Mouse (Mus musculus): ENCODE measurements around the gene Pxn. TPM values are rescaled to one million over a fixed set of nuclear protein-coding genes. Genes with fewer than 3 reads are reported as not detected.

Pxn gene
- polyA plus RNA-seq, 1 experiment from 2014 or later, result 44.2 TPM

DNA sequence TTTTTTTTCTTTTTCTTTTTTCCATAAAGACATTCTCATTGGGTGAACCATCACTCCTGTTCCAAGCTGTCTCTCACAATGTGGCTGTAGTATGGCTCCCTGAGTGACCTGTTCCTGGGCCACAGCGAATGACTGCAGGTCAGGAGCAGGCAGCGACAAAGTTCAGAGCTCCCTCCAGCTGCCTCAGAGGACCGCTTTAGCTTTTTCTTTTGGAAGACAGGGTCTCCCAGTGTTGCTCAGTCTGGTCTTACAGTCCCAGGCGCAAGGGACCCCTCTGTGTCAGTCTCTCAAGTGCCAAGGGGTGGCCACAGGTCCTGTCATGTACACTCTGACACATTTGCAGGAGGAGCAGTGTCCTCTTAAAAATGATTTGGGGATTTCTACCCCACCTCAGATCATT, 16.1 kb downstream of the Pxn start:
- Histone ChIP-seq H3K36me3 (0 out of 2 replicates have a peak, but pooled peaks cover 7% of the 10 kb centered on the region), H3K9ac (0 out of 2 replicates have a peak overlapping the region, but pooled peaks have one; percentile 27), H3K9me3 (no peaks in the 10 kb centered on the region), H3K27ac (peak overlapping the region; percentile 71), H3K27me3 (no peaks in the 10 kb centered on the region), H3K4me2 (no peak overlapping the region), H3K4me1 (peaks cover 62% of the 10 kb centered on the region), H3K4me3 (no peak overlapping the region)
- ATAC-seq (ENCODE audit: insufficient number of reproducible peaks, insufficient read depth, low FRiP score, low TSS enrichment, low read depth), result no peak
- 55% methylated on average over 4 of the region's 4 CpGs for WGBS

- ATAC-seq (ENCODE audit: insufficient number of reproducible peaks, insufficient read depth, low FRiP score, low TSS enrichment, low read depth), result no peak
- Histone ChIP-seq H3K4me3 (no peak overlapping the region), H3K27ac (peak overlapping the region; percentile 71), H3K9me3 (no peaks in the 10 kb centered on the region), H3K36me3 (0 out of 2 replicates have a peak, but pooled peaks cover 5% of the 10 kb centered on the region), H3K4me1 (peaks cover 63% of the 10 kb centered on the region), H3K9ac (no peak overlapping the region), H3K4me2 (no peak overlapping the region), H3K27me3 (no peaks in the 10 kb centered on the region)
- WGBS, result 67% methylated on average over 15 of the region's 15 CpGs
Observed at GRCm38 (mm10) chr5:115522981-115523499, 16.6 kb downstream of the Pxn start.

- Histone ChIP-seq H3K9me3 (no peaks in the 10 kb centered on the region), H3K4me2 (peak overlapping the region; percentile 53), H3K9ac (peak overlapping the region; percentile 41), H3K27ac (peak overlapping the region; percentile 71; the same call in 1 of the 2 replicates), H3K4me1 (peaks cover 66% of the 10 kb centered on the region), H3K36me3 (0 out of 2 replicates have a peak, but pooled peaks cover 7% of the 10 kb centered on the region), H3K4me3 (peak overlapping the region; percentile 10; the same call in 1 of the 2 replicates), H3K27me3 (no peaks in the 10 kb centered on the region)
- WGBS, result 4% methylated on average over 15 of the region's 15 CpGs
- no peak for ATAC-seq (ENCODE audit: insufficient number of reproducible peaks, insufficient read depth, low FRiP score, low TSS enrichment, low read depth)
Observed at GRCm38 (mm10) chr5:115523971-115524370, 17.5 kb downstream of the Pxn start.

DNA sequence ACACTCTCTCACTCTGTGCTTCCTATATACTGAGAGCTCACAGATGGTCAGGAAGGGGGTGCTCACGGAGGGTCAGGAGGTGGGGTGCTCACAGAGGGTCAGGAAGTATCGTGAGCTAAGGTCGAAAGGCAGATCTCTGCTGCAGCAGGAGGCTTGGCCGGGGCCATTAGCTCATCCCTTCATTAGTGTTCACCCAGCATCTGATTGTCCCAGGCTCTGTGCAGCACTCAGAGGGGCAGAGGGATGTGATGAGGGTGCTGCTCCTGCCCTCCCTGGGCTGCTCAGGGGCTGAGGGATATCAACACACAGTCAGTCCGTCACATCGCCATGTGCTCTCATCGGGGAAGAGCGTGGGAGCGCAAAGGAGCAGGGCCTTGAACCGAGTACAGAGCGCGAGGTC, 18.0 kb downstream of the Pxn start:
- Histone ChIP-seq H3K27me3 (no peaks in the 10 kb centered on the region), H3K4me1 (peaks cover 70% of the 10 kb centered on the region), H3K27ac (peak overlapping the region; percentile 71; the same call in 1 of the 2 replicates), H3K36me3 (0 out of 2 replicates have a peak, but pooled peaks cover 3% of the 10 kb centered on the region), H3K4me2 (peak overlapping the region; percentile 53), H3K4me3 (no peak overlapping the region), H3K9me3 (no peaks in the 10 kb centered on the region), H3K9ac (peak overlapping the region; percentile 41)
- ATAC-seq (ENCODE audit: insufficient number of reproducible peaks, insufficient read depth, low FRiP score, low TSS enrichment, low read depth), result no peak
- WGBS, result 50% methylated on average over 12 of the region's 12 CpGs

DNA sequence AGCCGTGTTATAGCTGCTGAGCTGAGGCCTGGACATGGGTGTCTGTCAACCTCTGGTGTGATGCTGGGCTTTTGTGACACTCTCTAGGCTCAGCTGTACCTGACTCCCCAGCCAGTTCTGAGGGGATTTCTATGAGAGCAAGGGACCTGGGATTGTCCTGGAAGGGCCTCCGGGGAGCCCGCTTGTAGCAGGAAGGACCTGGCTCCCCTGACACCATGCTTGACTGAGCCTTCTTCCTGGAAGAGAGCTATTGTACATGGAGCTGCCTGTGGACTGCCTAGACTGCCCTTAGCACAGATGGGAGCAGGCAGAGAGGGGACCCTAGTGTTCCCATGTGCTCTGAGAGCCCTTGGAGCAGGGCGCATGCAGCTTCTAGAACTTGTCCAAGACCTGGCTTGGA, 18.9 kb downstream of the Pxn start:
- no peak overlapping the region for H3K9ac ChIP-seq
- 85% methylated on average over 4 of the region's 4 CpGs for WGBS
- H3K27ac ChIP-seq, result peak overlapping the region; percentile 49; the same call in 1 of the 2 replicates
- H3K4me1 ChIP-seq, result peaks cover 77% of the 10 kb centered on the region
- H3K36me3 ChIP-seq, result 0 out of 2 replicates have a peak, but pooled peaks cover 3% of the 10 kb centered on the region
- no peak for ATAC-seq (ENCODE audit: insufficient number of reproducible peaks, insufficient read depth, low FRiP score, low TSS enrichment, low read depth)
- H3K27me3 ChIP-seq, result no peaks in the 10 kb centered on the region
- no peak overlapping the region for H3K4me3 ChIP-seq
- no peak overlapping the region for H3K4me2 ChIP-seq
- no peaks in the 10 kb centered on the region for H3K9me3 ChIP-seq

GRCm38 (mm10) chr5:115525943-115526342, 19.5 kb downstream of the Pxn start:
- H3K4me1 ChIP-seq, result peaks cover 79% of the 10 kb centered on the region
- WGBS, result 64% methylated on average over 9 of the region's 9 CpGs
- H3K27ac ChIP-seq, result peak overlapping the region; percentile 49; the same call in 1 of the 2 replicates
- no peaks in the 10 kb centered on the region for H3K27me3 ChIP-seq
- no peak for ATAC-seq (ENCODE audit: insufficient number of reproducible peaks, insufficient read depth, low FRiP score, low TSS enrichment, low read depth)
- 0 out of 2 replicates have a peak overlapping the region, but pooled peaks have one; percentile 40 for H3K9ac ChIP-seq
- H3K4me2 ChIP-seq, result 0 out of 2 replicates have a peak overlapping the region, but pooled peaks have one; percentile 3
- 0 out of 2 replicates have a peak, but pooled peaks cover 3% of the 10 kb centered on the region for H3K36me3 ChIP-seq
- no peaks in the 10 kb centered on the region for H3K9me3 ChIP-seq
- H3K4me3 ChIP-seq, result no peak overlapping the region

DNA sequence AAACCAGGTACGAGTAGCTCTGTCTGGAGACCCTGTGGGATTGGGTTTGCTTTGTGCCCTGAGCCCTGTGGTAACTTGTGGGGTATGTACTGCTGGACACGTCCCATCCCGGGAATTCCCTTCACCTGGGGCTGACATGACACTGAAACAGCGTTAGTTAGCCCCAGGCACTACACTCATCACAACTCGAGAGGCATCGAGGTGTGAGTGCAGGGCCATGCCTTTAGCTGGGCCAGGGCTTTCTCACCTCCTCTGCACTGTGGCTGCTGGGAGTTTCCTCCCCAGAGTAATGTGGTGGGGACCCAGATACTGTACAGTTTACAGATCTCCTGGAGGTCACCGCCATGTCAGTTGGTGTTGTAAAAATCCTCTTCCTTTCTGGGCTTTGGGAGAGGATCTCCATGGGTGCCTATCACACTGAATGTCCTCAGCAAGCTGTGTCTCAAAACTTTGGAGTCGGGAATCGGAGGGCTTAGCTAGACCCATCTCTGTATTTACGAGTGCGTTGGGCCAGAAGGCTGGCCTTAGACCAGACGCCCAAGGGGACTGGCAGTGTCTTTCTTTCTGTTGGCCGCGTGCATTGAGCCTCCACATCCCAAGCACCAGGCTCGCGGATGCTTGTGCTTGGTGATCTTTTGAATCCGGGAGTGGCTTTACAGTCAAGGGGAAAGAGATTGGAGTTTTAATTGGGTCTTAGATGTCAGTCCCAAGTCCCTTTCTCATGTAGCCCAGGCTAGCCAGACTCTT, 20.2 kb downstream of the Pxn start:
- H3K4me2 ChIP-seq, result no peak overlapping the region
- no peak for ATAC-seq (ENCODE audit: insufficient number of reproducible peaks, insufficient read depth, low FRiP score, low TSS enrichment, low read depth)
- peak overlapping the region; percentile 49; the same call in 1 of the 2 replicates for H3K27ac ChIP-seq
- H3K9me3 ChIP-seq, result no peaks in the 10 kb centered on the region
- 81% methylated on average over 17 of the region's 17 CpGs for whole genome bisulfite sequencing
- H3K9ac ChIP-seq, result 0 out of 2 replicates have a peak overlapping the region, but pooled peaks have one; percentile 40
- H3K36me3 ChIP-seq, result 0 out of 2 replicates have a peak, but pooled peaks cover 3% of the 10 kb centered on the region
- no peaks in the 10 kb centered on the region for H3K27me3 ChIP-seq
- H3K4me1 ChIP-seq, result peaks cover 82% of the 10 kb centered on the region
- no peak overlapping the region for H3K4me3 ChIP-seq

DNA sequence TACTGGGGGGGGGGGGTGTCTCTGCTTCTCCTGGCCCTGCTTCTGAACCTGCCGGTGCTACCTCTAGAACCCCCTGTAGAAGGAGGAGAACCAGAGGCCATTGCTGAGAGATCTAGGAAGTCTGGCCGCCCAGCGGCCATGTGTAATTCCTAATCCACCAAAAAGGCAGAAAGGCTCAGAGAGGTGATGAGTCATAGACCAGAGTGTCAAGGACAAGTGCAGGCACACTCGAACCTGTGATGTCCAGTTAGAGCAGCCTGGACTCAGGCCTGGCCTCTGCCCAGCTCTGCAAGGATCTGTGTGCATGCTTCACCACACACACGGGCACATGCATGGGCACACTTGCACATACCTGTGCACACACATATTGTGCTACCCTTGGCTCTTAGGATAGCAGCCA, 21.7 kb downstream of the Pxn start:
- no peak overlapping the region for H3K27ac ChIP-seq
- ATAC-seq (ENCODE audit: insufficient number of reproducible peaks, insufficient read depth, low FRiP score, low TSS enrichment, low read depth), result no peak
- 83% methylated on average over 5 of the region's 5 CpGs for WGBS

DNA sequence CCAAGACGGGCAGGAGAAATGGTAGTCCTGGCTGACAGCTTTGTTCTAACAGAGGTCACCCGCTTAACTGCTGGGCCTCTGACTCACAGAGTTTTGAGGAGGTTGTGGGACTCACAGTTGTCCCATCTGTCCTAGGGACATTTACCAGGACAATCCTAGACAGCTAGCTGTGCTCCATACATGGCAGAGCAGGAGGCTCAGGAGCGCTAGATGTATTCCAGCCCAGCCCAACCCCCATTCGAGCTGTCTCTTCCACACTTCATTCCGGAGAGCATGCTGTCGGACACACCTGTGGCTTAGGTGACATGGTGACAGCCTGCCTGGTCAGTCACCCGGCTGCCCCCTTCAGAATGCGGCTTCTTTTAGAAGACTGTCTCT, 22.9 kb downstream of the Pxn start:
- Histone ChIP-seq H3K4me3 (no peak overlapping the region), H3K9ac (peak overlapping the region; percentile 51; the same call in 1 of the 2 replicates), H3K9me3 (no peaks in the 10 kb centered on the region), H3K27me3 (no peaks in the 10 kb centered on the region), H3K4me2 (no peak overlapping the region), H3K27ac (peak overlapping the region; percentile 58; the same call in 1 of the 2 replicates), H3K4me1 (peaks cover 81% of the 10 kb centered on the region), H3K36me3 (0 out of 2 replicates have a peak, but pooled peaks cover 3% of the 10 kb centered on the region)
- 63% methylated on average over 8 of the region's 8 CpGs for WGBS
- ATAC-seq (ENCODE audit: insufficient number of reproducible peaks, insufficient read depth, low FRiP score, low TSS enrichment, low read depth), result no peak

More for the DNA sequence above, 21.7 kb downstream of the Pxn start:
- no peak overlapping the region for H3K9ac ChIP-seq
- no peak overlapping the region for H3K4me3 ChIP-seq
- H3K4me1 ChIP-seq, result peaks cover 81% of the 10 kb centered on the region
- 0 out of 2 replicates have a peak, but pooled peaks cover 3% of the 10 kb centered on the region for H3K36me3 ChIP-seq
- no peak overlapping the region for H3K4me2 ChIP-seq
- no peaks in the 10 kb centered on the region for H3K27me3 ChIP-seq
- H3K9me3 ChIP-seq, result no peaks in the 10 kb centered on the region

- no peak for ATAC-seq (ENCODE audit: insufficient number of reproducible peaks, insufficient read depth, low FRiP score, low TSS enrichment, low read depth)
- 64% methylated on average over 7 of the region's 7 CpGs for WGBS
- peaks cover 81% of the 10 kb centered on the region for H3K4me1 ChIP-seq
- H3K4me2 ChIP-seq, result no peak overlapping the region
- peak overlapping the region; percentile 51; the same call in 1 of the 2 replicates for H3K9ac ChIP-seq
- H3K27me3 ChIP-seq, result no peaks in the 10 kb centered on the region
- H3K9me3 ChIP-seq, result no peaks in the 10 kb centered on the region
- no peak overlapping the region for H3K4me3 ChIP-seq
- 0 out of 2 replicates have a peak, but pooled peaks cover 3% of the 10 kb centered on the region for H3K36me3 ChIP-seq
- peak overlapping the region; percentile 58 for H3K27ac ChIP-seq
Observed at GRCm38 (mm10) chr5:115529742-115530446, 23.4 kb downstream of the Pxn start.

DNA sequence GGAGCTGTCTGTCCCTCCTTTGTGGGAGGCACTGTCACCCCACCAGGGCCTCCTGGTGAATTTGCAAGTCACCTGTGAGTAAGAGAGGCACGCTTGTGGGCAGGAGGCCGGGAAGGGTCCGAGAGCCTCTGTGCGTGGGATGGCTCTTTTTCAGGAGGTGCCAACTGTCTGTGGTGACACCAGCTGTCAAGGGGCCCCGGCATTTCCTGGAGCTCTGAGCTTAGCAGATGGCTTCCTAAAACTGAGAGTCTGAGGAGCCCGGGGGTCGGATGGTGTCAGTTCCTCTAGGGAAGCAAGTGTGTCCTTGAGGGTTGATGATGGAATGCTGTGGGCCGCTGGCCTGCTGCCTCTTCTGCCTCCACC, 24.0 kb downstream of the Pxn start:
- Histone ChIP-seq H3K4me2 (no peak overlapping the region), H3K9ac (peak overlapping the region; percentile 51; the same call in 1 of the 2 replicates), H3K36me3 (0 out of 2 replicates have a peak, but pooled peaks cover 3% of the 10 kb centered on the region), H3K4me1 (peaks cover 81% of the 10 kb centered on the region), H3K9me3 (no peaks in the 10 kb centered on the region), H3K4me3 (no peak overlapping the region), H3K27me3 (no peaks in the 10 kb centered on the region), H3K27ac (peak overlapping the region; percentile 58)
- 58% methylated on average over 8 of the region's 8 CpGs for WGBS
- no peak for ATAC-seq (ENCODE audit: insufficient number of reproducible peaks, insufficient read depth, low FRiP score, low TSS enrichment, low read depth)

All from embryonic facial prominence, embryonic 13.5 days (tissue).